Mouse (Mus musculus): ENCODE data around the gene Zc3h10. TPM values are rescaled to one million over a fixed set of nuclear protein-coding genes. Genes with fewer than 3 reads are reported as not detected.

The Zc3h10 gene
- 3.2 TPM for polyA plus RNA-seq (2014; fragmentation: Illumina TruSeq; extraction: RNeasy Lipid Tissue Mini Kit (QIAGEN cat#74804); ENCODE audit: low read depth, low replicate concordance)

DNA sequence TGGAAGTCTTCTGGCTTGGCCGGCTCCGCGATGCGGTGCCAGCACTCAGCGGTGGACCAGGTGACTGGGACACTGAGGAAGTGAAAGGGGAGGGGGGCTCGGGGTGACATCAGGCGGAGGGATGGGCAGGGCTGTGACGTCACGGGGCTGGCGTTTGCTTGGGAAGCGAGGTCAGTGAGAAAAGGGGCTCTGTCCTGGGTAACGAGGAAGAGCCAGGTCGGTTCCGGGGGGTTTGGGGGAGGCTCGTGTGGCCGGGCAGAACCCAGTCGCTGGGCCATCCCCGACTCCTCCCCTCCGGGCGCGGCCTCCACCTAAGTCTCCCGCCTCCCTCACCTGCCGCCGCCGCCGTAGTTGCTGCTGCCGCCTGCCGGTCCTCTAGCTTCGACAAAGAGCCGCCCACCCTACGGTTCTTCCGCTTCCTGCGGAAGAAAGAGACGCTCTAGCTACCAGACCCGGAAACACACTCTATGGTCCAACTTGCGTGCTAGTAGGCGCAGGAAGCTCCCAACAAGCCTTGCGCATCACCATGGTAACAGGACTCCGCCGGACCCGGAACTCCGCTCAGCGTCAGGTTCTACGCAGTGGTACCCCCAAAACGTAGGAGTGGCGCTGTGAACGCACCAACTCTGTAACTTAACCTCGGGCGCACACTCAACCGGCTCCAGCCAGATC lies at the start of gene Zc3h10:
Zc3h10 (minus strand) TSS at position 414 of the 672 bp plus-strand sequence.

GRCm38 (mm10) chr10:128589464-128590192 lies 42.1 kb upstream of the Zc3h10 start, which contains the start of gene Erbb3:
Erbb3 (minus strand) TSS chr10:128589652.

DNA sequence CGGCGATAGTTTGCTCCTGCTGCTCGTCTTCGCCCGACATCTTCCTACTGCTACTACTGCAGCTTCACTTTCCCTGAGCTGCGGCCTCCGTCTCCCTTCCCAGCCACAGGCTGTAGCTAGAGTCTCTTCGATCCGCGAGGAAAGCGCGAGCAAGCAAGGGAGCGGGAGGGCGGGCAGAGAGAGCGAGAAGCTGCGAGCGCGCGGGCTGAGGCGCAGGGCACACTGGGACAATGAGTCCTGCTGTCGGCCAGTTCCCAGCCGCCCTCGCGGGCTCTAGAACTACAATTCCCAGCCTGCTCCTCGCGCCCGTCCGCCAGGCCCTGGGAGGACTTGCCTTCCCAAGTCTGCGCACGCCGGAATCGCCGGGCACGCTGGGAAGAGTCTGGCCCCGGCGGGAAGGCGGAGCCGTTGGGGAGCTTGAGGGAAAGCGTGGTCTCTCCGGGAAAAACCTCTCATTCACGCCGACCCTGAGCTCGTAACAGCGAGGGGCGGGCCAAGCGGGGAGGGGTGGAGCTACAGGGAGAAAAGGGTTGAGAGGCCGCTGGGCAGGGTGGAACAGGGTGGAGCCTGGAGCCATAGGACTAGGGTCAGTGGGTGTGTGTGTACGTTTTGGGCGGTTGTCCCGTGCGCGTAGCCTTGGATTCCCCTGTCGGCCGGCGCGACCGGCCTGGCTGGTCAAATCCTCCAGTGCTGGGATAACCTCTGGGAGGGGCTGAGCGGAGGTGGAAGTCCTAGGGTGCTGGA lies 18.4 kb upstream of the Zc3h10 start, which contains the start of gene Pa2g4:
Pa2g4 (minus strand) TSS at position 200 of the 744 bp plus-strand sequence.

GRCm38 (mm10) chr10:128548947-128549681 lies 1.5 kb upstream of the Zc3h10 start, which contains the start of gene Rpl41:
Rpl41 (minus strand) TSS chr10:128549305.

DNA sequence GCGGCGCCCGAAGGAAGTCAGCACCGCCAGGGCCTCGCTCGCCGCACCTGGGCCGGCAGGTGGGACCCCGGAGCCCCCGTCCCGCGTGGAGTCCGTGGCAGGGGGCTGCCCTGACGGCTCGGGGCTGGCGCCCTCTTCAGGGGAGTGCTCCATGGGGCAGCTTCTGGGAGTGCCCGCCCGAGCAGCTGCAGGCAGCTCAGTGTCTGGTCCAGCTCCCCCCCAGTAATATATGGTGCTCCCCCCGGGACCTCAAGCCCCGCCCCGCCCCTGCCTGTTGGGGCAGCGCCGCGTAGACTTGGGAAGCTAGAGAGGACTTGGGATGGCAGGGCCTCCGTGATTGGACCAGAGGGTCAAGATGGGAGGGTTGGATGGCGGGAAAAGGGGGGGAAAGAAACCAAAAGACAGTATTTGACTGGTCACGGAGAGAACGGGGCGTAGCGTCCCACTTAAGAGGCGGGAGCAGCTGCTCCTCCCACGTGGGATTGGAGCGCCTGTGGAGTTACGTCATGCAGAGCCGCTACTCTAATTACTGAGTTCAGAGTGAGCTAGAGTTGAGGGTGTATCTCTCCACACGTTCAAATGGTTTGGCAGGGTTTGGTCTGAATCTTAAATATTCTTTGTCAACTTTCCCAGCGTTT lies 21.8 kb downstream of the Zc3h10 start, which contains the start of gene Esyt1:
Esyt1 (minus strand) TSS at position 201 of the 638 bp plus-strand sequence.

DNA sequence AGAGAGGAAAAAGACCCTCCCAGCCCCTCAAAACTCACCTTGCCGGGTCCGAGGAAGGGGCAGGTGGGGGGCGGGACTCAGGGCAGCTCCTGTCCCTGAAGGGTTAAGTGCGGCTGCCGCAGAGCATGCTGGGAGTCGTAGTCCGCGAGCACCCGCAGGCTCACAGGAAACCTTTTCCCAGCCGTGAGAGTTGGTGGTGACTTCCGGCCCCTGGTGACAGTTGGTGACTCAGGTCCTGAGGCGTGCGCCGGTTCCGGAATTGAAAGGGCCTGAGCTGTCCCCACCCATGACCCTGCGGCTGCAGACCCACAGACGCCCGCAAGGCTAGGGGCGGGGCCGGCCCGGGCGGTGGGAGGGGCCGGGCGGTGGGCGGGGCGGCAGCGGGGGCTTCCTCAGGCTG lies 49.0 kb downstream of the Zc3h10 start, which contains the start of gene Myl6b:
Myl6b (minus strand) TSS at position 96 of the 400 bp plus-strand sequence.

GRCm38 (mm10) chr10:128493695-128494666 lies 53.6 kb downstream of the Zc3h10 start, which contains the start of gene Myl6:
Myl6 (minus strand) TSS chr10:128494145.

Other genes starting within 250 kb of the Zc3h10 start
- gene Il23a, start 249.0 kb downstream of the Zc3h10 start, polyA plus RNA-seq (2014; fragmentation: Illumina TruSeq; extraction: RNeasy Lipid Tissue Mini Kit (QIAGEN cat#74804); ENCODE audit: low read depth, low replicate concordance): 0.36 TPM
- 10.8 TPM for gene Pan2, start 244.4 kb downstream of the Zc3h10 start, polyA plus RNA-seq (2014; fragmentation: Illumina TruSeq; extraction: RNeasy Lipid Tissue Mini Kit (QIAGEN cat#74804); ENCODE audit: low read depth, low replicate concordance)
- 7.6 TPM for gene Cnpy2, start 225.3 kb downstream of the Zc3h10 start, polyA plus RNA-seq (2014; fragmentation: Illumina TruSeq; extraction: RNeasy Lipid Tissue Mini Kit (QIAGEN cat#74804); ENCODE audit: low read depth, low replicate concordance)
- 25.2 TPM for gene Cs, start 210.0 kb downstream of the Zc3h10 start, polyA plus RNA-seq (2014; fragmentation: Illumina TruSeq; extraction: RNeasy Lipid Tissue Mini Kit (QIAGEN cat#74804); ENCODE audit: low read depth, low replicate concordance)
- gene Coq10a, start 178.8 kb downstream of the Zc3h10 start, polyA plus RNA-seq (2014; fragmentation: Illumina TruSeq; extraction: RNeasy Lipid Tissue Mini Kit (QIAGEN cat#74804); ENCODE audit: low read depth, low replicate concordance): 4.6 TPM
- gene Ankrd52, start 170.7 kb downstream of the Zc3h10 start, polyA plus RNA-seq (2014; fragmentation: Illumina TruSeq; extraction: RNeasy Lipid Tissue Mini Kit (QIAGEN cat#74804); ENCODE audit: low read depth, low replicate concordance): 2.2 TPM
- not detected for gene Slc39a5, start 146.5 kb downstream of the Zc3h10 start, polyA plus RNA-seq (2014; fragmentation: Illumina TruSeq; extraction: RNeasy Lipid Tissue Mini Kit (QIAGEN cat#74804); ENCODE audit: low read depth, low replicate concordance)
- gene Nabp2, start 136.3 kb downstream of the Zc3h10 start, polyA plus RNA-seq (2014; fragmentation: Illumina TruSeq; extraction: RNeasy Lipid Tissue Mini Kit (QIAGEN cat#74804); ENCODE audit: low read depth, low replicate concordance): 9.7 TPM
- 9.4 TPM for gene Rnf41, start 136.1 kb downstream of the Zc3h10 start, polyA plus RNA-seq (2014; fragmentation: Illumina TruSeq; extraction: RNeasy Lipid Tissue Mini Kit (QIAGEN cat#74804); ENCODE audit: low read depth, low replicate concordance)
- gene Smarcc2, start 88.5 kb downstream of the Zc3h10 start, polyA plus RNA-seq (2014; fragmentation: Illumina TruSeq; extraction: RNeasy Lipid Tissue Mini Kit (QIAGEN cat#74804); ENCODE audit: low read depth, low replicate concordance): 96.4 TPM
- gene Myl6, start 53.6 kb downstream of the Zc3h10 start, polyA plus RNA-seq (2014; fragmentation: Illumina TruSeq; extraction: RNeasy Lipid Tissue Mini Kit (QIAGEN cat#74804); ENCODE audit: low read depth, low replicate concordance): 20.5 TPM
- 0.71 TPM for gene Myl6b, start 49.1 kb downstream of the Zc3h10 start, polyA plus RNA-seq (2014; fragmentation: Illumina TruSeq; extraction: RNeasy Lipid Tissue Mini Kit (QIAGEN cat#74804); ENCODE audit: low read depth, low replicate concordance)
- 0.36 TPM for gene Esyt1, start 21.9 kb downstream of the Zc3h10 start, polyA plus RNA-seq (2014; fragmentation: Illumina TruSeq; extraction: RNeasy Lipid Tissue Mini Kit (QIAGEN cat#74804); ENCODE audit: low read depth, low replicate concordance)
- 21.9 TPM for gene Rpl41, start 1.5 kb upstream of the Zc3h10 start, polyA plus RNA-seq (2014; fragmentation: Illumina TruSeq; extraction: RNeasy Lipid Tissue Mini Kit (QIAGEN cat#74804); ENCODE audit: low read depth, low replicate concordance)
- gene Pa2g4, start 18.2 kb upstream of the Zc3h10 start, polyA plus RNA-seq (2014; fragmentation: Illumina TruSeq; extraction: RNeasy Lipid Tissue Mini Kit (QIAGEN cat#74804); ENCODE audit: low read depth, low replicate concordance): 83.5 TPM
- gene Erbb3, start 41.9 kb upstream of the Zc3h10 start, polyA plus RNA-seq (2014; fragmentation: Illumina TruSeq; extraction: RNeasy Lipid Tissue Mini Kit (QIAGEN cat#74804); ENCODE audit: low read depth, low replicate concordance): 0.55 TPM
- 5.4 TPM for gene Rps26, start 79.0 kb upstream of the Zc3h10 start, polyA plus RNA-seq (2014; fragmentation: Illumina TruSeq; extraction: RNeasy Lipid Tissue Mini Kit (QIAGEN cat#74804); ENCODE audit: low read depth, low replicate concordance)
- gene Ikzf4, start 98.2 kb upstream of the Zc3h10 start, polyA plus RNA-seq (2014; fragmentation: Illumina TruSeq; extraction: RNeasy Lipid Tissue Mini Kit (QIAGEN cat#74804); ENCODE audit: low read depth, low replicate concordance): 0.34 TPM
- gene Suox, start 126.3 kb upstream of the Zc3h10 start, polyA plus RNA-seq (2014; fragmentation: Illumina TruSeq; extraction: RNeasy Lipid Tissue Mini Kit (QIAGEN cat#74804); ENCODE audit: low read depth, low replicate concordance): 3.7 TPM
- gene Rab5b, start 148.5 kb upstream of the Zc3h10 start, polyA plus RNA-seq (2014; fragmentation: Illumina TruSeq; extraction: RNeasy Lipid Tissue Mini Kit (QIAGEN cat#74804); ENCODE audit: low read depth, low replicate concordance): 36.2 TPM
- gene Pmel, start 156.4 kb upstream of the Zc3h10 start, polyA plus RNA-seq (2014; fragmentation: Illumina TruSeq; extraction: RNeasy Lipid Tissue Mini Kit (QIAGEN cat#74804); ENCODE audit: low read depth, low replicate concordance): 1.1 TPM
- gene Cdk2, start 157.3 kb upstream of the Zc3h10 start, polyA plus RNA-seq (2014; fragmentation: Illumina TruSeq; extraction: RNeasy Lipid Tissue Mini Kit (QIAGEN cat#74804); ENCODE audit: low read depth, low replicate concordance): 48.1 TPM
- 70.4 TPM for gene Dgka, start 197.1 kb upstream of the Zc3h10 start, polyA plus RNA-seq (2014; fragmentation: Illumina TruSeq; extraction: RNeasy Lipid Tissue Mini Kit (QIAGEN cat#74804); ENCODE audit: low read depth, low replicate concordance)
- 2.4 TPM for gene Pym1, start 200.1 kb upstream of the Zc3h10 start, polyA plus RNA-seq (2014; fragmentation: Illumina TruSeq; extraction: RNeasy Lipid Tissue Mini Kit (QIAGEN cat#74804); ENCODE audit: low read depth, low replicate concordance)
- 1.0 TPM for gene Mmp19, start 243.1 kb upstream of the Zc3h10 start, polyA plus RNA-seq (2014; fragmentation: Illumina TruSeq; extraction: RNeasy Lipid Tissue Mini Kit (QIAGEN cat#74804); ENCODE audit: low read depth, low replicate concordance)